Mouse (Mus musculus) lung, postnatal 36 days (tissue): Measurements from ENCODE around the gene Tmbim4.
"Not testable (repeated sequence)": the region's sequence is repeated elsewhere in the genome, so short reads cannot be mapped to it uniquely, and the experiment has no call there.

Experiments used
- DNase-seq: peaks from one replicate; pipeline ENCODE4 v3.0.0; 2022; ENCODE audit warnings: mixed read lengths

Gene Tmbim4

GRCm38 (mm10) chr10:120197061-120197835, 4.1 kb upstream of the Tmbim4 start:
- no peak for DNase-seq

GRCm38 (mm10) chr10:120201961-120202402, 592 bp downstream of the Tmbim4 start, which contains the start of gene Irak3:
TSS of gene Irak3 (minus strand) at chr10:120202130.
- peak; percentile 90 for DNase-seq

GRCm38 (mm10) chr10:120202467-120203250, 1.3 kb downstream of the Tmbim4 start:
- no peak for DNase-seq

GRCm38 (mm10) chr10:120204591-120205210, 3.3 kb downstream of the Tmbim4 start:
- DNase-seq = no peak

GRCm38 (mm10) chr10:120208015-120208414, 6.6 kb downstream of the Tmbim4 start:
- no peak for DNase-seq

- peak; percentile 92 for DNase-seq
These were observed 7.5 kb downstream of the Tmbim4 start for GRCm38 (mm10) chr10:120208575-120209538.

GRCm38 (mm10) chr10:120209539-120209925, 8.1 kb downstream of the Tmbim4 start:
- no peak for DNase-seq

- no peak for DNase-seq
These were observed 8.7 kb downstream of the Tmbim4 start for GRCm38 (mm10) chr10:120210096-120210495.

- not testable (repeated sequence) for DNase-seq
These were observed 15.7 kb downstream of the Tmbim4 start for GRCm38 (mm10) chr10:120217099-120217498.

- DNase-seq = no peak
These were observed 17.6 kb downstream of the Tmbim4 start for GRCm38 (mm10) chr10:120218996-120219395.

- peak; percentile 73 for DNase-seq
These were observed 18.4 kb downstream of the Tmbim4 start for GRCm38 (mm10) chr10:120219578-120220359.

- DNase-seq = no peak
These were observed 19.4 kb downstream of the Tmbim4 start for GRCm38 (mm10) chr10:120220776-120221175.

- peak; percentile 92 for DNase-seq
These were observed 25.7 kb downstream of the Tmbim4 start, which contains the start of gene Llph for GRCm38 (mm10) chr10:120226871-120227661. TSS of gene Llph (plus strand) at chr10:120227070.

GRCm38 (mm10) chr10:120231718-120232117, 30.3 kb downstream of the Tmbim4 start:
- DNase-seq = peak; percentile 78

- peak; percentile 76 for DNase-seq
These were observed 32.4 kb downstream of the Tmbim4 start for GRCm38 (mm10) chr10:120233655-120234367.

- no peak for DNase-seq
These were observed 35.5 kb downstream of the Tmbim4 start for GRCm38 (mm10) chr10:120236855-120237254.

- DNase-seq = no peak
These were observed 36.9 kb downstream of the Tmbim4 start for GRCm38 (mm10) chr10:120238241-120238640.

- DNase-seq = no peak
These were observed 38.1 kb downstream of the Tmbim4 start for GRCm38 (mm10) chr10:120239476-120239875.

- DNase-seq = no peak
These were observed 41.0 kb downstream of the Tmbim4 start for GRCm38 (mm10) chr10:120242421-120242820.

GRCm38 (mm10) chr10:120245681-120246080, 44.3 kb downstream of the Tmbim4 start:
- no peak for DNase-seq
